Mouse (Mus musculus): ENCODE measurements around the gene Rest.

The Rest gene

DNA sequence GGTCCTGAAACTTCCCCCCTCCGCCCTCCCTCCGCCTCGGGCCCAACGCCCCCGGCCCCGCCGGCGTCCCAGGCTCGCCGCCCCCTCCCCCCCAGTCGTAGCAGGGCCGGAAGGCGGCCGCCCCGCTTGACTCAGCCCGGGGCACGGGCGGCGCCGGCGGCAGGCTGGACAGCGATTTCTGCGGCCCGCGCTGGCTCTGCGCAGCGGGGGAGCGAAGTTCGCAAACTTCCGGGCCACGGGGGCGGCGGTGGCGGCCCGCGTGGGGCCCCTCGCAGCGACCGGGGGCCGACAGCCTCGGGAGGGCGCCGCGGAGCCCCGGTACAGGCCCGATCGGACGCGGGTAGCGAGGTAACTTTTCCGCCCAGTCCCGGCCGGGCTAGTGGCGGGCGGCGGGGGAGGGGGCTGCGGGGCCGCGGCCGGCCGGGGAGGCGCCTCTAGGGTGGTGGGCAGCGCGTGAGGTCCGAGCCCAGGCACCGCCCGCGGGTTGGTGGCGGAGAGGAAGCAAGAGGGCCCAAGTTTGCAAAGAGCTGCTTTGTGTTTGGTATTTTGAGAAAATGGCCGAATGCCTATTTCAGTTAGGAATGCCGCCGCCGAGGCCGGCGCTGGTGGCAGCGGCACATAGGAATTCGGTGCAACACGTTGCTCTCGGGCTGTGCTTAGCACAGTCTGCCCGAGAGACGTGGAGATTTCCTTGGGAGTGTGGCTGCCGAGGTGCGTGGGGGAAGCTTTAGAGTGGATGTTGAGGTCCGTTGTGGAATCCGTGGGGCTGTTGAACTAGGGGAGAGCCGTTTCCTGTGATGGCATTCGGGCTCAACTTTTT lies 985 bp downstream of the Rest start:
- DNase-seq: peak; percentile 60

DNA sequence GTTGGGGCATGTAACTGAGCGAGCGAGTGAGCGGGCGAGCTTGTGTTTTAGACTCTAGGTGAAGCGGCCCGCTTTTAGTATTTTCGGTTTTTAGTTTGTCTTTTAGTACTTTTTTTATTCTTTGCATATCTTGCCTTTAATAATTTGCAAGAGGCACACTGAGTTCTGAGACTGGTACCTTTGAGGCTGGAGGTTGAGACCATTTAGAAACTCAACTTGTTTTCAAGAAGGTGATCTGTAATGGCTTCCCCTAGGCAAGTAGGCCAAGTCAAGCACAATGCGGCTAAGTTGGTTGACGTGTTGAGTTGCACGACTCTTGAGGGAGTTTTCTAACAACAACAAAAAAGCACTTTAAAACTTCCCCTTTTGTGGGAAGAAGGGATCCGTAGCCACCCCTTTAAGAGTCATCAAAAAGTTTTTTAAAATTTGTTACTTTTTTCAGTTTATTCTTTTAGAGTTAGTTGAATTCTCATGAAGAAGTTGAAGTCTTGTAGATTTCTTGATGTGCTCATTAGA lies 1.7 kb downstream of the Rest start:
- peak; percentile 12 for DNase-seq

DNA sequence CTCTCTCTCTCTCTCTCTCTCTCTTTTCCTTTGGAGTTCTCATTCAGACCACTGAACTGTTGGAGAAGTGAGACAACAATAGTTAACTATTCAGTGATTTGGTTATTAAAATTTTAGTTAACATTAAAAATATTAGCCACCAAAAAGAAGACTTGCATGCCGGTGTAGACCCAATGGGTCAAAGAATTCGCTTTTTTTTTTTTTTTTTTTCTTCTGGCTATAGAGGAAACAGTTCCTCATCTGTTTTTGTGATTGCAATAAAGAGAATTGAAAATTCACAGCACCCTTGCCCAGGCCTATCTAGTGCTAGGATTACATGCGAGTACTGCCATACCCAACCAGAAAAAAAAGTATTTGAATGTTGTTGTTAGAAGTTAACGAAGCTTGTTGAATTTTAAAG lies 2.1 kb downstream of the Rest start:
- no peak for DNase-seq

DNA sequence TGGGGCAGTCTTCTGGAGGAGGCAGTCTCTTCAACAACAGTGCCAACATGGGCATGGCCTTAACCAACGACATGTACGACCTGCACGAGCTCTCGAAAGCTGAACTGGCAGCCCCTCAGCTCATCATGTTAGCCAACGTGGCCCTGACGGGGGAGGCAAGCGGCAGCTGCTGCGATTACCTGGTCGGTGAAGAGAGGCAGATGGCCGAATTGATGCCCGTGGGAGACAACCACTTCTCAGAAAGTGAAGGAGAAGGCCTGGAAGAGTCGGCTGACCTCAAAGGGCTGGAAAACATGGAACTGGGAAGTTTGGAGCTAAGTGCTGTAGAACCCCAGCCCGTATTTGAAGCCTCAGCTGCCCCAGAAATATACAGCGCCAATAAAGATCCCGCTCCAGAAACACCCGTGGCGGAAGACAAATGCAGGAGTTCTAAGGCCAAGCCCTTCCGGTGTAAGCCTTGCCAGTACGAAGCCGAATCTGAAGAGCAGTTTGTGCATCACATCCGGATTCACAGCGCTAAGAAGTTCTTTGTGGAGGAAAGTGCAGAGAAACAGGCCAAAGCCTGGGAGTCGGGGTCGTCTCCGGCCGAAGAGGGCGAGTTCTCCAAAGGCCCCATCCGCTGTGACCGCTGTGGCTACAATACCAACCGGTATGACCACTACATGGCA lies 2.8 kb downstream of the Rest start:
- no peak for DNase-seq

DNA sequence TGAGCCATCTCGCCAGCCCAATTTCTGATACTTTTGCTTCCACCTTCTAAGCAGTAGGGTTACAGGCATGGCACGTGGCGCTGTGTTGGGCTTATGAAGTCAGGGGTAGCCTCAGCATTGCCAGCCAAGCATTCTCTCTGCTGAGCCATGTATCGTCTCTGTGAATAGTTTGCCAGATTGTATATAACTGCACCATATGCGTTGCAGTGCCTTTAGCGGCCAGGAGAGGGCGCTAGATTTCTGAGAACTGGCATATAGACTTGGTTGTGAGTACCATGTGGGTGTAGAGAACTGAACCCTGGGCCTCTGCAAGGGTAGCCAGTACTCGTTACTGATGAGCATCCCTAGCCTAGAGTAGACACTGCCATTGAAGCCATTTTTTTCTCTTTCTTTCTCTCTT lies 4.1 kb downstream of the Rest start:
- DNase-seq: no peak

DNA sequence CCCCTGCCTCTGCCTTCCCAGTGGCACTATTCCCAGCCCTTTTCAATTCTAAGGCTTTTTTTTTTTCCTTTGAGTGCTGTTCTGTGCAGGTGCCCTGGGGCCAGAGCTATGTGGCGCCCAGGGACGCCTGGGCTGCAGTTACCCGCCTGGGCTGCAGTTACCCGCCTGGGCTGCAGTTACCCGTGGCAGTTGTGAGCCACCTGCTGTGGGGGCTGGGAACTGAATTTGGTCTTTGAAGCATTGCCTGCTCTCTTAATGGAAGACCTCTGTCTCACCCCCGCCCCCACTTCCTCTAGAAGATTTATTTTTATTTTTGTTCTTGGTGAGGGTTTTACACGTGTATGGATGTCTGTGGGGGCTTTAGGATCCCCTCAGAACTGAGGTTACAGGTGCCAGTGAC lies 7.9 kb downstream of the Rest start:
- no peak for DNase-seq

DNA sequence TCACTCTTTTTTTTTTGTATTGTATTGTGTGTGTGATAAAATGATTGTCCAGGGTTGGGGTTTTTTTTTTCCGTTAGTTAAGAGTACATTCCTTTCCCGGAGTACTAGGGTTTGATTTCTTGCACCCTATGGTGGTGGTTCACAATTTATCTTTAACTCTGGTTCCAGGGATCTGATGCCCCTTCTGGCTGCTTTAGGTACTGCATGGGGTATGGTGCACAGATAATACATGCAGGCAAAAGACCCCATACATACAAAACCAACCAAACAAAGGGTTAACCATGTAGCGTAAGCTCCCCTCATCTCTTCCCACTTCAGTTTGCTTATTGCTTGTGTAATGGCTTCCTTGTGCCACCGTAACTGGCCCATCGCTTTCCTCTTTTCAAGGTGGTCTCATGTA lies 10.7 kb downstream of the Rest start:
- DNase-seq: peak; percentile 56

DNA sequence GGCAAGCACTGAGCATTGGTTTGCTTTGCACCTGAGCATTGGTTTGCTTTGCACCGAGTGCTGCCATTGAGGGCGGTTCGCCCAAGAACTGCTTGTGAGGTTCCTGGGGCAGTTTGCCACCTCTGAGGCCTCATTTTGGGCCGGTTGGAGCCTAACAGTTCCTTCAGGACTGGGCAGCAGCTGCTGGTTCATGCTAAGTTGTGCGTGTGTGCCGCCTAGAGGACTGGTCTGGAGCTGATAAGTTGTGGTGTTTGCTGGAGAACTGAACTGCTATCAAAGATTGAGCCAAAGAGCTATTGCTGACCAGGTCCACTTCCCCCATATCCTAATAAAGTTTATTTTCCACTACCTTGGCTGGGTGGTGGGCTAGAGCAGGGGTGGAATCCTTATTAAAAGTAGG lies 11.9 kb downstream of the Rest start:
- no peak for DNase-seq

DNA sequence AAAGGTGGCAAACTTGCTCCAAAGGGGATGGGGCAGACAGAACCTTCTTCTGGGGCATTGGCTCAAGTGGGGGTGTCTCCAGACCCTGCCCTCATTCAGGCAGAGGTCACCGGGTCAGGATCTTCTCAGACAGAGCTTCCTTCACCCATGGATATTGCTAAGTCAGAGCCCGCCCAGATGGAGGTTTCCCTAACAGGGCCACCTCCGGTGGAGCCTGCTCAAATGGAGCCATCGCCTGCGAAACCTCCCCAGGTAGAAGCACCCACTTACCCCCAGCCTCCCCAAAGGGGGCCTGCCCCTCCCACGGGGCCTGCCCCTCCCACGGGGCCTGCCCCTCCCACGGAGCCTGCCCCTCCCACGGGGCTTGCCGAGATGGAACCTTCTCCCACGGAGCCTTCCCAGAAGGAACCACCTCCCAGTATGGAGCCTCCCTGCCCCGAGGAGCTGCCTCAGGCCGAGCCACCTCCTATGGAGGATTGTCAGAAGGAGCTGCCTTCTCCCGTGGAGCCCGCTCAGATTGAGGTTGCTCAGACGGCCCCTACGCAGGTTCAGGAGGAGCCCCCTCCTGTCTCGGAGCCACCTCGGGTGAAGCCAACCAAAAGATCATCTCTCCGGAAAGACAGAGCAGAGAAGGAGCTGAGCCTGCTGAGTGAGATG lies 16.4 kb downstream of the Rest start:
- no peak for DNase-seq

DNA sequence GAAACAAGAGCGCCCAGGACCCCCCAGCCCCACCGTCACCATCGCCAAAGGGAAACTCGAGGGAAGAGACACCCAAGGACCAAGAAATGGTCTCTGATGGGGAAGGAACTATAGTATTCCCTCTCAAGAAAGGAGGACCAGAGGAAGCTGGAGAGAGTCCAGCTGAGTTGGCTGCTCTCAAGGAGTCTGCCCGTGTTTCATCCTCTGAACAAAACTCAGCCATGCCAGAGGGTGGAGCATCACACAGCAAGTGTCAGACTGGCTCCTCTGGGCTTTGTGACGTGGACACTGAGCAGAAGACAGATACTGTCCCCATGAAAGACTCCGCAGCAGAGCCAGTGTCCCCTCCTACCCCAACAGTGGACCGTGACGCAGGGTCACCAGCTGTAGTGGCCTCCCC lies 17.0 kb downstream of the Rest start:
- no peak for DNase-seq

DNA sequence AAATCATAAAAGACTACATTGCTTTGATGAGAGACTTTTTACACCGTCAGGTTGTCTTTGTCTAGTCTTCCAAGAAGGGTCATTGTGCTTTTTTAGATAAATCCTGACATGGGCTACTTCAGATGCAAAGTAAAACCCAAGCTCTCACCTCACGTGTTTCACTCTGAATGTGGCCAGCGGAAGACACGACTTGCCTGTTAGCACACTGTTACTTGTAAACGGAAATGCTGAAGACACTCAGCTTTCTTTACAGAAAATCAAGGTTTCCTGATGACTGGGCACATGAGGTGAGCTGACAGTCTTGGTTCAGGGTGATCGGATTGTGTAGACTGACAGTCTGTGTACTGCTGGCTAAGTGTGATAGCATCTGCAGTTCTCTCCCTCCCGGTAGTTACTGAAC lies 20.4 kb downstream of the Rest start:
- no peak for DNase-seq

DNA sequence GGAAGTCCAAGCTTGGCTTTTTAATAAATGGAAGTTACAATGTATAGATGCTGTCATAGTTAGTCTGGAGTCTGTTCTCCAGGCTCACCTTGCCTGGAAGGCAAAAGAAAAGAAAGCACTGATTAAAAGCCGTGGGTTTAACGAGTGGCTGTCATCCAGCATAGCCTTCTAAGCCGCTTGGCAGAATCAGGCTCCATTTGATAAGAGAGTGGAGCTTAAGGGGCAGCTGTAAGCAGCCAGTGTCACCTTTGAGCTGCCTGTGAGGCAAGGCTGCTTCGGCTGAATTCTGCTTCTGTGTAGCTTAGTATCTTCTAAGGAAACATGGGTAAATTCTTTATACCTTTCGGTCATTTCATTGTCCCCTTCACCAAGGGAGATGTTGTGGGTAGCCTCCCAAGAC lies 21.6 kb downstream of the Rest start:
- no peak for DNase-seq

DNA sequence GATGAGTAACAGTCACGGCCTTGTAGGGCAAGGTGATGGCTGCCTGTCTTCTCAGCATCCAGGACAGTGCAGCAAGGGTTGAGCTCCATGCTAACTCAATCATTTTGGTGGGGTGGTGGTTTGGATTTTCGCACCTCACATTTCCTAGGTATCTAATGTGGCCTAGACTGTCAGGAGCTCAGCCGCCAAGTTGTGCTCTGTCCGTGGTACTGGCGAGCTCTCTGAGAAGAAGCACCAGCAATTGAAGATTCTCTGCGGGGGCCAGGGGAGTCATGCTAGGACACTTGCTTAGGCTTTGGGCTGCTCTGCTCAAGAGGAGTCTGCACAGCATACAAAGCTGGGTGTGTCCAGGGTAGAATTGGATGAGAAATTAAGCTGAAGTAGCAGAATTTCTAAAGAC lies 22.6 kb downstream of the Rest start:
- DNase-seq: no peak

DNA sequence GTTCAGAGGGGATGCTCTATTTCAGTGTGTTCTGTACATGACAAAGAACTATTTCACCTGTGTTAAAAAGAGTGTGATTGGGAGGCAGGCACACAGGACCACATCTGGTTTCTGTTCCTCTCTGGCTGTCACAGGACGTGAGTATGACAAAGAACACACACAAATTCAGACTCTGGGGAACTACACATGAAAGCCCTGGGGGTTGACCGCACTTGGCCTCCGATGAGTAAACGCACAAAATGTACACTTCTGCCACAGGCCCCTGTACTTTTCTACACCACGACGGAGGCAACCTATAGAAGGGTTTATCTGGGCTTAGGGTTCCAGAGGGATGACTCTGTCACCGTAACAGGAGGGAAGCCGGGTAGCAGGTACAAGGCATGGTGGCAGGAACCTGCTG lies 24.4 kb downstream of the Rest start:
- no peak for DNase-seq

DNA sequence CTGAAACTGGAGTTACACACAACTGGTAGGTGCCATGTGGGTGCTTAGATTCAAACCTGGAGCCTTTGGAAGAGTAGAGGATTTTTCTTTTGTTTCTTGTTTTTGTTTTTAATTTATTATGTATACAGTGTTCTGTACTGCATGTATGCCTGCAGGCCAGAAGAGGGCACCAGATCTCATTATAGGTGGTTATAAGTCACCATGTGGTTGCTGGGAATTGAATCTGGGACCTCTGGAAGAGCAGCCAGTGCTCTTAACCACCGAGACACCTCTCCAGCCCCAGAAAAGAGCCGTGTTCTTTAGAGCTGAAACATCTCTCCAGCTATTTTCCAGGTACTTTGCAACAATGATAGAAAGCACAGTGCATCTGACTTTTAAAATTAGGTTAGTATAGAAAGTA lies 25.3 kb downstream of the Rest start:
- DNase-seq: no peak

DNA sequence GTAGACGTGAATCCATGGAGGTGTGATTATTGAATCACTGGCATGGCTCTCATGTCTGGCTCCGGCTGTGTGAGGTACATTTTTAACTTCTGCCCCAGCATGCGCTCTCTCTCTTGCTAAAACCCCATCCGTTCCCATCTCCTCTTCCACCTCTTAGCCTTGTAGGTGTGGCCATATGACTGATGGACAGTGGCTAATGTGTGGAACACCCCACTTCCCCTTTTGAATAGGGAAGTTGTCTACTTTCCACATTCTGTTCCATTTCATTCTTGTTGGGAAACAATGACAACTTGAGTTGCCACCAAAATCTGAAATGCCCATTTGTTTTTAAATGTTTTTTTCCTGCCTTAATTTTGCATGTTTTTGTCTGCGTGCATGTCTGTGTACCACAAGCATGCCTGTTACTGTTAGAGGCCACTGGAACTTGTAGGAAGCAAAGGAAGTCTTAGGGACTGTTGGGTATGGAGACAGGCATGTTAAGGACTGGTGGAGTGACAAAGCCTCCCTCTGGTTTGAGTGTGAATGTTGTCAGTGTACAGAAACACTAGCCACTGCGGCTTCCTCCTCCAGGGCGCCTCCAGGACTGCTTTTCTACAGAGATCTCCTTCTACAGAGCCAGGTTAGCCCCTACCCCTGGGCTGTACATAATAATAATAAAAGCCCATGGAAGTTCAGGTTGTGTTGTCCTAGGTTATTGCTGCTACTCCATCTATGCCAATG lies 27.7 kb downstream of the Rest start:
- DNase-seq: no peak

DNA sequence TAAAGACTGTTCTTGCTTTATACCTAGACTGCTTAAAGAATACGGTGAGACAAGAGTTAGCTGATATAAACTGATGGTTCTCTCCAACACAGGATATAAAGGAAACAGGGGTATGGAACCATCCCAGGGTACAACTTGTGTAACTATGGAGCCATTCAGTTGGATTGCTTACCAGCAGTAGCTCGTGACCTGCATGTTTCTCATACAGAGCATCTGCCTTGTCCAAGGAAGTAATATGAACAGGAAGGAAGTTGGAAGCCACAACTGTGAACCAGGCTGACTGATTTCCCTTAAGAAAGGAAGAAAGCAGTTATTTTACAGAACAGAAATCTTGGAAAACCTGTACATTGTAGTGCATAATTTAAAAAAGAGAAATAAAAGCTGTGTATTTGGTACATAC lies 34.2 kb downstream of the Rest start:
- no peak for DNase-seq

DNA sequence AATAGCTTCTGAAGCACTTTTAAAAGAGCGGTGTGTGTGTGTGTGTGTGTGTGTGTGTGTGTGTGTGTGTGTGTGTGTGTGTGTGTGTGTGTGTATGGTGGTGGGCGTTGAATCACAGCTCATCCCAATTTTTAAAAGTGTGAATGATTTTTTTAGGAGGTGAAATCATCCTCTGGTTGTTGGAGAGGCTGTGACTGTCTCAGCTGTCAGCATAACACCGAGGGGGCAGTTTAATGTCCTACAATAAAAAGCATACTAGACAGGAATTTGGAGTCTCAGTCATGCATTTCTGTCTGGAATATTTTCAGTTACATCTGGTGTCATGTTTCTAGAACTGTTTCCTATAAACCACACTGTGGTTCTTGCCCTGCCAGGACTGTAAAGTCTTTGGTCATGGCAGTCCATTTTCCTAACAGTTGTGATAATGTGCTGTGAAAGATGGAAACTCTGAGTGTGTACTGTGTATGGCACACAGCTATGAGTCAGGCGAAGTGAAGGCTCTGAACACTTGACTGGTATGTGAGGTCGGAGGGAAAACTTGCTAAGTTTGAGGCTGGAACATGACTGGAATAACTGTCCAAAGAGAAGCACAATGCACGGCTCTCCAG lies 36.1 kb downstream of the Rest start:
- DNase-seq: peak; percentile 7

DNA sequence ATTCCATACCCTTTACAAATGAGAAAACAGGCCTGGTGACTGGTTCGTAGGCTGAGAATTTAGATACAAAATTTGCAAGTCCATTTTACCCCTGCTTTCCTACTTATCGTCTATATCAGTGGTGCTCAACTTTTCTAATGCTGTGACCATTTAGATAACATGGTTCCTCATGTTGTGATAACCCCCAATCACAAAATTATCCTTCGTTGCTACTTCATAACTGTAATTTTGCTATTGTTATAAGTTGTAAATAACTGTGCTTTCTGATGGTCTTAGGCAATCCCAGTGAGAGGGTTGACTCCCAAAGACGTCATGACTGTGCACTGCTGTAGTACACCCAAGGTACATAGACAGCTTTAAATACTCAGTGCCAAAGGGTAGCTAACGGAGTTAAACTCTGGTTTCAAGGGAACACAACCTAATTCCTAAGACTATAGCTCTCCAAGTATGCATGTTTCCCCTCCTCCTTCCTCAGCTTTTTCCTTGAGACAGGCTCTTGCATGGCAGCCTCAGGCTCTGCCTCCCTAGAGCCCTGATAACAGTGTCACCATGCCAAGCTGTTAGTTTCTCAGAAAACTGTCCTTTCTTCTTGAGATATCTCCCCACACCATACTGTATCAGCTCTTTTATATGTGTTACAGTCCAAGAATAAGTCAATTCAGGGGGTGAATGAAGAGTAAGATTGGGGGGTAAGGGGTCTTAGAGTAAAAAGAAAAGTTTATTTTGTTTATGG lies 42.7 kb downstream of the Rest start:
- DNase-seq: no peak

DNA sequence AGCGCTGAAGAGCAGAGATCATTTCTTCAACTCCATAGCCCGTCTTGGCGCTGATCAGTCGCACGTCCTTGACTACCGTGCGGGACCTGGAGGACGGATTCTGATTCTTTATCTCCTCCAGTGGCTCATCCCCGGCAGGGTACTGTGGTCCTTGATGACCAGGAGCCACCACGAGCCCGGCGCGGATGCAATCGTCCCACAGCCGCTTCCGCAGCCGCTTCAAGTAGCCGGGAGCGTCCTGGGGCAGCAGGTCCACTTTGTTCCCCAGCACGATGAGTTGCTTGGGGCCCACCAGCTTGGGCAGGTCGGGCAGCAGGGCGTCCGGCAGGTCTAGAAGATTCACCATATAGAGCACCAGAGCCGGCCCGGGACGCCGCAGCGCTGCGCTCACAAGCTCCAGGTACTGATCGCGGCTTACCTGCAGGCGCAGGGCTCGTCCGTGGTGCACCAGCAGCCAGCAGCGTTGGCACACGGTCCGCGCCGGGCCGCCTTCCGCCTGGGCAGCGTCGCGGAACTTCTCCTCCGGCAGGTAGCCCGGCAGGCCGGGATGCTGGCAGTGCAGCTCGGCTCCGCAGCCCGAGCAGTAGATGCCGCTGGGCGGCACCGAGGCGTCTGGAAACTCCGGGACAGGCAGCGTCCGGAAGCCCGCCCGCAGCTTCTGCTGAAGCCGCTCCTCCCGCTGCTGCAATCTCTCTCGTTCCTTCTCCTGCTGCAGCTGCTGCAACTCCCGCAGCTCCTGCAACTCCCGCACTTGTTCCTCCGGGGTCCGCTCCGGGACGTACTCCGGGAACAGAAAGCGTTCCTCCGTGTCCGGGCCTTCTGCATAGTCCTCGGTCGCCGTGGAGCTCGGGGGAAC lies 44.0 kb downstream of the Rest start:
- DNase-seq: peak; percentile 24

All from lung, postnatal 14 days (tissue).